Mouse (Mus musculus) naive thymus-derived CD4-positive, alpha-beta T cell, adult 2 months (primary cell): ENCODE data around the gene S1pr5.

Experiments
- DNase-seq: peaks from one replicate; pipeline ENCODE4 v3.0.0-alpha.2; 2011; ENCODE audit warnings: low read depth

The S1pr5 gene

DNA sequence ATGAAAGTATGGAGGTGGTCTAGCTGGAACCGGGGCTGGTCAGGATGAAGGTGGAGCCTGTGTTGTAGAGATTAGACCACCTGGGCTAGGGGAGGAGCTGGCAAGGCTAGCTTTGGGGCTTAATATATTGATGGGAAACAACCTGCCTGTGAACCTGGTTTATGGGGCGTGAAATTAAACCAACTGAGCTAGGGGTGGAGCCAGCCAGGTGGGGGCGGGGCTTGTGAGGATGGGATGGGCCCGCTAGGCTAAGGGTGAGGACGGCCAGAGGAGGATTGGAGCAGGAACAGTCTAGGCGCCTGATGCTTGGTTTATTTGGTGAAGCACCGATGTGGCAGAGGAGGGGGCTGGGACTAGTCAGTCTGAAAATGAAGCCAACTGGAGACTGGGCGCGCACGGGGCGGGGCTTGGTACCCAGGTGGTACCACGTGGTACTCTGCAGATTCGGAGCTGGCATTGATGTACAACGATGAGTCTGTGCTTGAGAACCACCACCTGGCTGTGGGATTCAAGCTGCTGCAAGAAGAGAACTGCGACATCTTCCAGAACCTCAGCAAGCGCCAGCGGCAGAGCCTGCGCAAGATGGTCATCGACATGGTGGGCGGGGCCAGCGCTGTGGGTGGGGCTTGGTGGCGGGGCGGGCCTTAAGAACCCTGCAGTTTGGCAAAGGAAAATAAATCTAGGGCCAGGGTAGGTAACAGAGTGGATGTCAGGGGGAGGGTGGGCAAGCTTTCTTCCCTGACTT lies 43.5 kb downstream of the S1pr5 start:
- no peak for DNase-seq

DNA sequence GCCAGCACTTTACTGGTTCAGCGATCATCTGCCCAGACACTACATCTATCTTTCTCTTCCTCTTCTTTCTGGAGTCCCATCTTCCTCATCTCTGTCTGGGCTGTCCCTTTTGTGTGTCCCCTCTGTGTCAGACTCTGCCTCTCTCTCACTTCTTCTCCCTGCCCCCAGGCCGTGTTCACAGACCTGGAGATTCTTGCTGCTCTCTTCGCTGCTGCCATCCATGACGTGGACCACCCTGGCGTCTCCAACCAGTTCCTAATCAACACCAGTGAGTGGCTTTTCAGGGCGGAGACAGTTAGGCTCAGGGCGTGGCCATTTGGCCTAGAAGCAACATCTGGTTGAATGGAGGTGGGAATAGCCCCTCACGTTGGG lies 44.1 kb downstream of the S1pr5 start:
- DNase-seq: no peak

DNA sequence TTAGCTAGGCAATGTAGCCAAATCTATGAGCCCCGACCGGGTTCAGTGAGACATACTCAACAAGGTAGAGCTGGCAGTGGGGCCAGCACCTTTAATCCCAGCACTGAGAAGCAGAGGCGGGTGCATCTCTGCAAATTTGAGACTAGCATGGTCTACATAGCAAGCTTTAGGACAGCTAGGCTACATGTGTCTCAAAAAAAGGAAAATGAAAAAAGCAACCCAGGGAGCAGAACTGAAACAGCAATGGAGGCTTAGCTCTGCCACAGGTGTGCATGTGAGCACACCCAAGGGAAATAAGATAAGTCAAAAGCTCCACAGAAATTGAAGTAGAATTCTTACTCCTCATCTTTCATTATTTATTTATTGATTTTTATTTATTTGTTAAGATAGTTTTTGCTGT lies 49.3 kb downstream of the S1pr5 start:
- no peak for DNase-seq

DNA sequence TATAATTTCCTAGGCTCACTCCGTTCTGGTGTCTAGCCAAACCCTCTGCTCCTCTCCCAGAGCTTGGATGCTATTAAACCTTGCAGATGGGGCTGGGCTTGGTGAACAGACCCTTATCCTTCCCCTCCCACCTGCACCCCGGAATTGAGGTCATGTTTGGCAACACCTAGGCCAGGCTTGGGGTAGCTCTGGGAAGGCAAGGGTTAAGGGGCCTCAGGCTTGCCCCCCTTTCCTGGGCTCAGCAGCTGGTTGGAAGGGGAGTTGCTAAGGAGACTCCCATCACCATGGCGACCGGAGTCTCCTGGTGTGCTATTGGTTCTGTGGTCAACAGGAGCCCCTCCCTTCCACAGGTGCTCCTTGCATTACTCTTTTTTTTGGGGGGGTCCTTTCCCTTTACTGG lies 50.3 kb downstream of the S1pr5 start:
- DNase-seq: no peak

DNA sequence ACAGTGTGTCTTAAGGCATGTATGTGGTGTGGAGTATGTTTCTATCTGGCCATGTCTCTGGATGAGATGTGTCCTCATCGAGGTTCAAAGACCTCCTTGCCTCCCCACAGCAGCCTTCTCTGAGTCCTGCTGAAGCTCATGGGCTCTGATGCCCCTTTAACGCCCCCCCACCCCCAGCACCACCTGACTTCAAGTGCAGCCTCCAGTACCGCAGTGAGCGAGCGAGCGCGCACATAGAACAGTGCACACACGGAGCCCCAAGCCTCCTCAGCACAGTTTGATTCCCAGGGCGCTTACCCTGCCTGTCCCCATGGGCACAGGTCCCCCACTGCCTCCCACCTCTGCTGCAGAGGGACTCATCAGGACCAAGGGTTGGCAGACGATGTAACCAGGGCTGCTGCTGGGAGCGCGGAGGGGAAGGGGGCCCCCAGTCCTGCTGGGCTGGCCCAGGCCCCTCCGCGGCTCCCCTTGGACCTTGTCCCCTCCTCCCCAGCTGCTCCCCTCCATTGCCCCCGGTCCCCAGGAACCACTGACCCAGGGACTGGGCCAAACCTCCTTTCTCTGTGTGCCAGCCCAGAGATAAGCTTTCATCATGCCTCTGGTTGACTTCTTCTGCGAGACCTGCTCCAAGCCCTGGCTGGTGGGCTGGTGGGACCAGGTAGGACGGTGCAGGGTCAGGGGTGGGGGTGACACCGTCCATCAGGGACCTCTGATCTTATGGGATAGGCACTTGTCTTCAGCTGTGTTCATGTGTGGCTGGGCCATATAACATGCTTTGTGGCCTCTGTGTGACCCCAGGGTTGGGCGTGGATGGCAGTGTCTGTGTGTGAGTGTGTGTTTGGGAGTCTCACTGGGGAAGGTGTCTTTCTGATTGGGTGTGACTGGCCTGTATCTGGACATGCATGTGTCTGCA lies 51.5 kb downstream of the S1pr5 start:
- DNase-seq: no peak

DNA sequence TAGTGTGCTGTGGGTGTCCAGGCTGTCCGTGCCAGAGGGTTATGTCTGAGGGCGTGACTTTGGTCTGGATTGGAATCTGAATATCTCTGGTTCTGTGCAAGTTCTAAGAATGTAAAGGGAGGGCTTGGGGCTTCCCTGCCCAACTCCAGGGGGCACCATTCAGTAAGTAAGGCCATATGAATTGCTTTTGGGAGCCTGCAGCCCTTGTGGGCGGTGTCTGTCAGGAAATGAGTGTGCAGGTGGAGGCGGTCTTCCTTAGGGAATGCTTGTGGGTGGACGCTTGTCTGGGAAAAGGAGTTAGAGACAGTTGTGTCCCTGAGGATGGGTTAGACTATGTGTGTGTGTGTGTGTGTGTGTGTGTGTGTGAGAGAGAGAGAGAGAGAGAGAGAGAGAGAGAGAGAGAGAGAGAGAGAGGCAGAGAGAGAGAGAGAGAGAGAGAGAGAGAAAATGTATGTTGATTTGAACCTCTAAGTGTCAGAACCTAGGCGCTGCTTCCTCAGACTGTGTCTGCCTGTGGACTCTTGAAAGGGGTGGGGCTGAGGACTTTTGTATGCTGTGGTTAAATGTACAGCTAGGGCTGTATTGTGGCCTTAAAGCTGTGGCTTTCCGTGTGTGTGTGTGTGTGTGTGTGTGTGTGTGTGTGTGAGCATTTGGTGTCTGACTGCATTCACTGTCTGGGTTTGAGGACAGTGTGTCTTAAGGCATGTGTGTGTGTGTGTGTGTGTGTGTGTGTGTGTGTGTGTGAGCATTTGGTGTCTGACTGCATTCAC lies 52.3 kb downstream of the S1pr5 start:
- peak; percentile 71 for DNase-seq

DNA sequence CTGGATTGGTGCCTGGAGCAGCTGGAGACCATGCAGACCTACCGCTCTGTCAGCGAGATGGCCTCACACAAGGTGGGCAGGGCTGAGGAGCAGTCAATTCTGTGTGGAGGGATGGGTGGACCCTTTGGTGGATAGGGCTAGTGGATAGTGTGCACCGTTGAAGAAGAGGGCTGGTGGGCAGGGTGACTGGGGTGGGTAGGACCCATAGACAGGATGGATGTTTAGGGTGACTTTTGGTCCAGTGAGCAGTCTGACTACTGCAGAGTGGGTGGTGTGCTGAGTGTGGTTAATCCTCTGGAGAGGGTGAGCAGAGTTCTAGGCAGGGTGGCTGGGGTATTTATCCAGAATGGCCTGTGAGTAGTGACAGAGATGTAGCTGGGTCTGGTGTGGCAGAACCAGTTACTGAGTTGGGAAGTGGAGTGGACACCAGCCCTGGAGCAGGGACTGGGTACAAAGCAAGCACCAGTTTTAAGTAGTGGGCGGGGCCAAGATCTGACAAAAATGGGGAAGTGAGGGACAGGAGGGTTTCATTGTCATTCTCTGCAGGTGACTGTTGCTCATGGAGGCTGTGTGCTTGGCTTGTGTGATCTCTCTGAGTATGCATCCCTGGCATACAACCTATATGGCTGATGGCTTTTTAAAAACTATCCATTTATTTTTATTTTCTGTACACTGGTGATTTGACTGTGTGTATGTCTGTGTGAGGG lies 53.3 kb downstream of the S1pr5 start:
- no peak for DNase-seq

DNA sequence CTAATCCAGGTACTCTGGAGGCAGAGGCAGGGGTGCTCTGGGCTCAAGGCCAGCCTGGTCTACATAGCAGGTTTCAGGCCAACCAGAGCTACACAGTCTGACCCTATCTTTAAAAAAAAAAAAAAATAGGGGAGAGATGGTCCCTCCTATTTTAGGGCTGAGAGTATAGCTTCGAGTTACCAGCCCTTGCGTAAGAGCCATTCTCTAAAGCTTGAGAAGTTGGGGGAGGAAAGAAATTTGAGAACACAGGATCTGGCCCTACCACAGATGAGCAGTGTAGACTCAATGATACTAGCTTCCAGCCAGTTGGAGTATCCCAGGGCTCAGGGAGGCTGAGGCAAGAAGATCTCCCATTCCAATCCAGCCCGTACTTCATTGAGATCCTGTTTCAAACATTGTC lies 54.5 kb downstream of the S1pr5 start:
- no peak for DNase-seq
